Mouse (Mus musculus) CD8-positive naive resting alpha-beta T cell, adult 2 months (primary cell): ENCODE data around the gene Foxk1.

ENCODE experiments used
- DNase-seq, 2 experiments: peaks; one replicate each; pipeline ENCODE4 v3.0.0; 2022; ENCODE audit warnings: low read depth in 2 of 2, low spot score in 2 of 2

The Foxk1 gene

DNA sequence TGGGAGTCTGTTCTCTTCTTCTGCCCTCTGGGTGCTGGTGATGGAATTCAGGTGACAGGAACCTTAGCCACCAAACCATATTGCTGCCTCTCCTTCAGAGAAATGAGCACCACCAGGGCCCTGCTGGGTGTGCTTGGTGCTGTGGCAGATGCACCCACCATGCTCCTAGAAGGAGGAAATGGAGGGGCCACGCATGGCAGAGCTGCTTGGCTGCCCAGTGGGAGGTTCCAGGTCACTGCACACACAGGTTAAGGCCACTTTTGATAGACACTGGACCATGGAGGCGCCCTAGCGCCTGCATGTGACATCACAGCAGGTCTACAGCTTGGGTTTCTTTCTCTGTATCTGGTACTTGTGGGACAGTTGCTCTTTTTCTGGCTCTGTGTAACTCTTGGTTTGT, 15.8 kb downstream of the Foxk1 start:
- no peak for DNase-seq

DNA sequence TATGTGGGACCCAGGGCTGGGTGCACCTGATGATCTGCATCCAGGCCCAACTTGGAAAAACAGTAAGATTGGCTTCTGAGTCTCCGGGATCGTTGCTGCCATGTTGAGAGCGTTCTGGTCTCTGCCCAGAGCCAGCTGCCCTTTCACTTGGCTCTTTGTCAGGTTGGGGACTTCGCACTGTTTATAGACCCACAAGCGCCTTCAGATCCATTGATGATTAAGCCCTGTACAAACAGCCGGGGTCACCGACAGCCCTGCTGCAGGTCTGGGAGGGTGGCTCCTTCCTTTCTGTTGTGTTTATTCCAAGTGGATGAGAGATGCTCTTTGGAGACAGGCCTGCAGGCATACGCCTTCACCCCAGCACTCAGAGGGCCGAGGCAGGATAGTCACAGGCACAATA, 16.6 kb downstream of the Foxk1 start:
- no peak for DNase-seq

DNA sequence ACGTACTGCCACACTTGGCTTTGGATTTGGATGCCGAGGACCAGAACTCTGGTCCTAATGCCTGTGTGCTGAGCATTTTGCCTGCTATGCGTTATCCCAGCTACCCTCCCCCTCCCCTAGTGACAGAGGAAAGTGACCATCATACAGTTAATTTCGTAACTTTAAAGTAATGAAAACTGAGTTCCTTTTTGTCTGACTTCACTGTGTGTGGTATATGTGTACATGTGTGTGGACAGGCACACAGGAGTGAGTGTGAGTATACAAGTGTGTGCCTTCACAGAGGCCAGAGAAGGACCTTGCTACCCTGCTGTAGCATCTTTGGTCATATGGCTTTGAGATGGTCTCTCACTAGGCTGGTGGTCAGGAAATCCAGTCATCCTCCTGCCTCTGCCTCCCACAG, 17.1 kb downstream of the Foxk1 start:
- no peak for DNase-seq

DNA sequence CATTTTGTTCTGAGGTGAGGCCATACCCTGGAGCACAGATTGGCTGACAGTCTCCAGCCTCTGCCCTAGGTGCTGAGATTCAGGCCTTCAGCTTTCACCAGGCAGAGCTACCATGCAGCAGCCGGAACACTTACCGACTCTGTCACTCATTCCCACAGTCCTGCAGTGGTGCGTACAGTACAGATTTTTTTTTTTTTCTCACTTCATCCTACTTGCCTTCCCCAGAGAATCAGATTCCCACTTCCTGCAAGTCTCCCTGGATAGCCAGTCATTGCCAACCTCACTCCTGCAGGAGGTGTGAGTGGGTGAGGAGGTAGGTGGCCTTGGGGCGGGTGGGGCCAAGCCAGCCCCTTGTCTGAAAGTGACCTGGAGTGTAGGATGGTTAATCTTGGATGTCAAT, 19.0 kb downstream of the Foxk1 start:
- DNase-seq = no peak

DNA sequence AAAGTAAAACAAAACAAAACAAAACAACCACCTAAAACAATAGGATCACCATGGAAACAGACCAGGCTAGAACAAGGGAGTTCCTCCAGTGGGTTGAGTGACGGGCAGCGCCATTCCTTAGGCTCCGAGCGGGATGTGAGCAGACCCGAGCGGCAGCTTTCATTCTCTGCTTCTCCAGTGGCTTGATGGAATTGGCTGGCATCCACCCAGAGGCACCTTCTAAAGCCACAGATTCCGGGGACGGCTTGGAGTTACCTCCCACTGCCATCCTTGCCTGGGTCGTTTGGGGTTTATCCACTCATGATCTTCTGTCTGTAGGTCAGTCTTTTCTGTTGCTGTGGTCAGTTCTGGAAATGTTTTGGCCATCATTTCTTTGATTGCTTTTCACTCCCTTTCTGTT, 19.6 kb downstream of the Foxk1 start:
- DNase-seq = no peak

DNA sequence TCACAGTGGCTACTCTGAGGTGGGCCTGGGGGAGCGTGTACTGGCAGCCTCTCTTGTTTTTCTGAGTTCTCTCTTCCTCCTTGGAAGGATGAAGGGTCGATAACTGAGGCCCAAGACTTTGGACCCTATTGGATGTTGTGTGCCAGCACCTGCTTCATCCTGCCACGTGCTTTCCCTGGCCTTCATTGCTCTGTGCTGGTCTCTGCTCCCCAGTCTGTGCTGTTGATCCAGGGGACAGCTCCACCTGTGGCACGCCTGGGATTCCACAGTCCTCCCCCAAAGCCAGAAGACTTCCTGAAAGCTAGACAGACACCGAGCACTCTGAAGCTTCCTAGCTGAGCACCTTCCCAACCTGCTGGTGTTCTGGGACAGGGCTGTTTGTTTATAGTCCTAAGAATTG, 20.6 kb downstream of the Foxk1 start:
- DNase-seq = no peak

DNA sequence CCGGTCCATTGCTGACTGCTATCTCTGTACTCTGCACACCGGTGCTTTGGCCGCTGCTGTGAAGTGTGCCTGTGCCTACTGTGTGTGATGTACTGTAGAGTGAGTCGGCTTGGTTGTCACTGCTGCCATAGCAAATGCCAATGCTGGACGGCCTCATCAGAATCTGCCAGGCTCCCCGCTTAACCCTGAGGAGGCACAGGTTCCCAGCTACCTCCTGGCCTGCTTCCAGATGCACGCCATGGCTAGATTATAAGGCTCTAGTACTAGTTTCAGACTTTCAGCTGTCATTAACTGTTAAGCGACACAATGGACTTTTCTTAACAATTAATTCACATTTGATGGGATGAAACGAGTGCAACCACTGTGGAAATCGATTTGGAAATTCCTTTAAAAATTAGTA, 21.8 kb downstream of the Foxk1 start:
- DNase-seq = no peak

DNA sequence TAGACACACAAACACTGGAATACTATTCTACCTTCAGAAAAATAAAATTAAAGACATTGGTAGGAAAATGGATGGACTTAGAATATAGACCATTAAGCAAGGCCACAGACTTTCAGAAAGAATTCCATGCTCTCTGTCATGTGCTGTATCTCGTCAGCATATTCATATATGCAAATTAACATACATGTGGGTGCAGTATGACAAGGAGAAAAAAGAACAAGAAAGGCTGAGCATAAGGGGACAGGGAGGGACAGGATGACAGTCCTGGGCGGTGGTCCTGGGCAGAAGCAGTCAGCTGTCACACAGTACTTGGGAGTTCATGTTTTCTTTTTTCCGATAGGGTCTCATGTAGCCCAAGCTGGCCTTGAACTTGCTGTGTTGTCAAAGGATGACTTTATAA, 22.4 kb downstream of the Foxk1 start:
- no peak for DNase-seq

DNA sequence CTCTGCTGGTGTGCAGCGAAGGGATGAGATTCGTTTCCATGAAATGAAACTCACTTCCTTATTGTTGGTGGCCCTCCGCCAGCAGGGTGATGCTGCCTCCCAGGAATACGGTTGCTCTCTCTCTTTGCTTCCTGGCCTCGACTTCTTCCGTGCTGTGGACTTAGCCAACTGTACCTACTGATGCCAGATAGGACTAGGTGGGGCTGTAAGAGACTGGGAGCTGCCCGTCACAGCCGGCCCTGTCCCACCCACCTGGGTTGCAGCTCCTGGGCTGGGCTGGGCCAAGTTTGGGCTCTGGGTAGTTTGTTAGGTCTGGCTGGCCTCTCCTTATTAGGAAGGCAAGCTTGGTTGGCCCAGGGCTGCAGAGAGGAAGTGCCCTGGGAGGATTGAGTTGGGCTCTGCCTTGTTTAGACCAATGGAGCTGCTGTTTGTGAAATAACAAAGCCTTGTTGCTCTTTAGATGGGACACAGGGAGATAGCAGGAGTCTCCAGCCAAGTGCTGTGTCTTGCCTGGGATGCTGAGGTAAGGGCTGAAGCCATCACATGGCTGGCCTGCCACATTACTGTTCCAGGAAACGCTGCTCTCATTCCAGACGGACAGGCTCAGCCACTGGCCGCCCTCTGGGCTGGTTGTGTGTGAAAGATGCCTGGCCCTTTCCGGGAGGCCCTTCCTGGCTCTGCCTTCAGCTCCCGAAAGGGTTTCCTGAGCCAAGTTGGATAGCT, 23.5 kb downstream of the Foxk1 start:
- no peak for DNase-seq

DNA sequence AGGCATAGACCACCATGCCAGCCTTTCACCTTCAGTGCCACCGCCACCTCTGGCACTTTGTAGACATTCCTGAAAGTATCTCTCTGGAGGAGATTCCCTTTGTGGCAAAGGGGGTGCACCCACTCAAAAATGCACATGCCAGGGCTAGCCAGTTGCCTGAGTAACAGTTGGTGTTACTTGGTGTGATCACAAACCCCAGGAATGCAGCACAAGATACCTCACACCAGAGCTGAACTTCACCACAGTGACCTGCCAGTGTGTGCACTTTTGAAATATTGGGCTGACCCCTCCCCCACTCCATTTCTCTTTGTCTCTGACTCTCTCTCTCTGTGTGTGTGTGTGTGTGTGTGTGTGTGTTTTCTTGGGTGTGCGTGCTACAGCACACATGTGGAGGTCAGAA, 25.2 kb downstream of the Foxk1 start:
- no peak for DNase-seq

DNA sequence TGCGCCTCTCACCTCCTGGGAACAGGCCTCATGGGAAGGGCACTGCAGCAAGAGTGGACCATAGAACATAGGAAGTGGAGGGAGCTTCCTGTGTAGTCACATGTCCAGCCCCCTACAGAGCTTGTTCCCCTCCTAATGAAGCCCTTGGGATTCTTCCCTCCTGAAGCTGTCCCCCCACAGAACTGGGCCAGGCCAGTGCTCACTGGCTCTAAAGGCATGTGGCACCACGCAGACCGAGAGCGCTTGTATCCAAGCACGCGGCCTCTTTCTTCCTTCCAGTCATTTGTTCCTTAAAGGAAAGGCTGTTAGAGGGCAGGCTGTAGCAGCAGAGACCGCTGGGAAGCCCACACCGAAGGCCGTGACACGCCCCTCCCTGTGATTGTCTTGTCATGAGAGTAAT, 26.6 kb downstream of the Foxk1 start:
- DNase-seq = no peak

DNA sequence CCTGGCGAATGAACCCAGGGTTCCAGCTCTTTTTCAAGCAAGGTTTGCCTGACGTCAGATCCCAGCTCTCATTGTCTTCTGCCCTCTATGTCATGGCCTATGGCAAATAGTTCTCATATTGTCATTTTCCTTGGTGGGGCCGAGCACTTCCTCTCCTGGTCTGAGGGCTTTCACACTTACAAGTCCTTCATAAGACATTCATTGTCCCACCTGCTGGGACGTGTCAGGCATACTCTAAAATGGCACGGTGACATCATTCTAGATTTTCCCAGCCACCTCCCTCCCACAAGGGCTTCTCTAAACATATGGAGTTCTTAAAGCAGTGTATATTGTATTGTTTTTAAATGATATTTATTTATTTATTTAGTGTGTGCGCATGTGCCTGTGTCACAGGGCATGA, 27.4 kb downstream of the Foxk1 start:
- no peak for DNase-seq

DNA sequence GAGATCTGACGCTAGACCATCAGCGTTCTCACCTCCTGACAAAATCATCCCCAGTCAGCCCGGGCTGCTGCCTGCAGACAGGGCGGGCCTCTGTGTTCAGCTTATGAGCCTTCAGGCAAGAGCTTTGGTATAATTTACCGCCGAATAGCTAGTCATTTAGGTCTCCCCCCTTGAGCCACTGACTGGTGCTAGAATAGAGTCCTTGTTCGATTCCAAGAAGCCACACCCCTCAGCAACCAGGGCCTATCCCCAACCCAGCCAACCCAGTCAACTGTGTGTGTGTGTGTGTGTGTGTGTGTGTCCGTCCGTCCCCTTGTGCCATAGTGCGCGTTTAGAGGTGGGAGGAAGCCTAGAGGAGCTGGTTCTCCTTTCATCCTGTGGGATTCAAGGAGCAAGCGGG, 29.7 kb downstream of the Foxk1 start:
- no peak for DNase-seq

DNA sequence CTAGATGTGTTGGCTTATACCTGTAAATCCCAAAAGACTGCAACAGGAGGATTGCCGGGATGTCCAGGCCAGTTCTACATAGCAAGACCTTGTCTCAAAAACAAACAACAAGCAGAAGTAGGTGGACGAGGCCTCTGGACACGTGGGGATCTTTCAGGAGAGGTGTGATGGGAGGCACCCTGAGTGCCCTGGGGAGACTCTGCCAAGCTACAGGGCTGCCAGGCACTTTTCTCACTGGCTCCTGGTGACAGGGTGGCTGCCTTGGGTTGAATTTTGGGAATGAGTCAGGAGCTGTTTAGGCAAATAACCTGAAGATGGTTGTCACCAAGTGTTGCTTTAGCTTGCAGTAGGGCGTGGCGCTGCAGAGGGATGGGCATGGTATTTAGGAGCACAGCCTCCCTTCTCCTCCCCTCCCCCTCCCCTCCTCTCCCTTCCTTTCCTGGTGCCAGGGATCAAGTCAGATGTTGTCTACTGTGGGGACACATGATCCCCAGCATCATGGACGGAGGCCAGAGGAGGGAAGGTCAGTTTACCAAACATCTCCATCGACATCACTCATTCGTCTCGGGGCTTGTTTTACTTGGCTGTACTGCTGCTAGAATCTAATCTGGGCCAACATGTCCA, 30.6 kb downstream of the Foxk1 start:
- no peak for DNase-seq

DNA sequence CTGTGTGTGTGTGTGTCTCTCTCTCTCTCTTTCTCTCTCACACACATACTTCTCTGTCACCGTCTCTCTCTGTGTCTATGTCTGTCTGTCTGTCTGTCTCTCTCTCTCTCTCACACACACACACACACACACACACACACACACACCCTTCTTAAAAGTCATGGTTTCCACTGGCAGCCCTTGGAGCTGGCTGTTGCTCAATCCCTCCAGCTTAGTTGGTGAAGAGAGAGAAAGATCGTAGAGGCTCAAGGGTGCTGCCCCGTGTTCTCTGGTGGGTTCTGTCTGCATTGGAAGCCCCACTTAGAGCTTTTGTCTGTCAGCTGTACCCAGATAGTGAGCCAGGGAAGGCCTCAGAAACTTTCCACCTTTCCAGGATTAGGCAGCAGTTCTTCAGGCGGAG, 31.4 kb downstream of the Foxk1 start:
- DNase-seq = no peak

DNA sequence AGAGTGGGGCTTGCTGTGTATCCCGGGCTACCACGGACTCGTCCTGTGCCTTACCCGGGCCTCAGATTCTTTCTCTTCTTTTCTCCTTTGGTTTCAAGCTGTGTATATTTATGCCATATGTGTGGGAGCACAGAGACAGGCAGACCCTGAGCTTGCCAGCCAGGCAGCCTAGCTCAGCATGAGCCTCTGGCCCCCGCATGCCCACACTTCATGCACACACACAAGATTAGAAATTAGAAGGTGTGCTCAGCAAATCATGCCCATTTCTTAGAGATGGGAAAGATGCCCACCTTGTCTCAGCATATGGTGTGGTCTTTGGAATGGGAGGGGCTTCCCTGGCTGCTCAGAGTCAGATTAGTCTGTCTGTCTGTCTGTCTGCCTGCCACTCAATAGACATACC, 32.8 kb downstream of the Foxk1 start:
- no peak for DNase-seq

DNA sequence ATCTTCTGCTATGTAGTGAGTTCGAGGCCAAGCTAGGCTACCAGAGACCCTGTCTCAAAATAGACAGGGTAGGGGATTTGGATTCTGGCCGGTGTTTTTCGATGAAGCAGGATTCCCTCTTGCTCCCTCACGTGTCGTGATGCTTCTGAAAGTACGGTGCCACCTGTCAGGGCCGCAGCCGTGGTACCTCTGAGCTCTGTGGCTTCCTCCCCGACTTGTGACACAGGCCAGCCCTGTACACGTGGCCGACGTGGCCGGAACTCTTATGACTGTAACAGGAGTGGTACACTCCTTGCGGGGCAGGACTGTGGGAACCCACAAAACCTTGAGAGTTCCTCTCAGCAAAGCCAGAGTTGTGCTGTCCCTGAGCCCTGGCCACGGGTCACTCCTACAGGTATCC, 34.4 kb downstream of the Foxk1 start:
- peak in 1 of 2 experiments; percentile 24 for DNase-seq

DNA sequence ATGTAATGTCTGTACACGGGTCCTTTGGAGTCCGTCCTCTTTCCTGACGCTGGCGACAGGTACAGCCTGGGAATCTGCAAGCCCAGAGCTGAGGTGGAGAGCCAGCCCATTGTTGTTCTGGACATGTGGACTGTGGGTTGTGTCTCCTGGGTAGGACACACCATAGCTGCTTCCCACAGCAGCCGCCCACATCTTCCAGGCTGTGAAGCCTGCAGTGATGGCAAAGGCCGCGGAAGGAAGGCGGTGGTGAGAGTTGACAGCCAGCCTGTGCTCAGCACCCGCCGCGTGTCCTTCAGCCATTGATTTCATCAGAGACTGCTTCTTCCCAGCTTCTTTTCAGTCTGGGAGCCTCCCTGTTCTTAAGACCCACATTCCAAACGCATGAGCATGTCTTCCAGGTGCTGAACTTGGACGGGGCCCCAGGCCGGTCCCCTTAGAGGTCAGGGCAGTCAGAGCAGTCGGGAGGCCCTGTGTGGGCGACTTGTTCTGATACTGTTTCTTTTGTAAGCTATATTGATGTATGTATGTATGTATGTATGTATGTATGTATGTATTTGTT, 37.2 kb downstream of the Foxk1 start:
- DNase-seq = no peak

DNA sequence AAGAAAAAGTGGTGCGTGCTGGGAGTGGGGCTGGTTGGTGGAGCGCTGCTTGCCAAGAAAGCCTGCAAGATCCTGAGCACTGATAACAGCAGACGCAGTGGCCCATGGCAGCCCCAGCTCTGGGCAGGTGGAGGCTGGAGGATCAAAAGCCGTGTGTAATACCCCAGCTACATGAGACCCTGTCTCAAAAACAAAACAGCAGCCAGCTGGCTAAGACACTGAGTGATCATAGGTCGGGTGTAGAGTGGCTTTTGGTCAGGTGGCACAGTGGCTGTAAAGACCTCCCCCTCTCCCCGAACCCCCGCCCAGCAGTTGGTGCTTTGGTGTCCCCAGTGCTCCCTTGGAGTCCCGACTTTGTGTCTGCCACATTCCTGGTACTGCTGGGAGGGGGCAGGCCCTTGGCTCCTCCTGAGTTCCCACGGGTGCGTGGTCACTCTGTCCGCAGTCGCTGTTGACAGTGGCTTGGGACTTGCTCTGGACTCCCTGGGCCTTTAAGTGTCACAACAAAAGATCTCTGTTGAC, 38.7 kb downstream of the Foxk1 start:
- peak; percentile 36 to 38 for DNase-seq

DNA sequence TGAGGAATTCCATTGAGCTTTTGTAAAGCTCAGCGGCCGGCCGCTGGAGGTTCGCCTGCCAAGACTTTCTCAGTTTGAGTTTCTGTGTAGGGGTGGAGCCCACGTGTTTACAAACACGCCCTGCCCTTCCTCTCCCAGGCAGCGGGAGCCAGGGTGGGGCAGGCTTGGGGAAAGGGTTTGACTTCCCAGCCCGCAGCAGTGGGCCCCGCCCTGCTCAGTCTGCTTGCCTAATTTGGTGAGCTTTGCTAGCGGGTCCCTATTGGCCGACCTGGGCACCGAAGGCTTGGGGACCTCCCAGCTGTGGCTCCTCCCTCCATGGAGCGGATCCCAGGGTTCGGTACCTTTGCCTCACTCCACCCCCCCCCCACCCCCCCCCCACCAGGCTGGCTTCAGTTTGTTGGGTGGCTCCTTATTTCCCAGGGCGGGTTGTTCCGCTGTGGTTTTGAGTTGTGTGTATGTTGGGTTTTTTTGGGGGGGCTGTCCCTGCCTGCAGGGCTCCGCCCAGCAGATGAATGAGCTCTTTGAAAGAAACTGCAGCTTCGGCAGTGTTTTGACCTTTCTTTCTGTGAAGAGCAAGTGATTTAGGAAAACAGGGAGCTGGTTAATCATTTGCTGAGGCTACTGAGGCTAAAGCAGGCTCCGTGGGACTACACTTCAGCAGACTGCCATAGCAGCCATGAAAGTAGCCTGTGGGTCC, 39.3 kb downstream of the Foxk1 start:
- DNase-seq = peak; percentile 84 to 86

DNA sequence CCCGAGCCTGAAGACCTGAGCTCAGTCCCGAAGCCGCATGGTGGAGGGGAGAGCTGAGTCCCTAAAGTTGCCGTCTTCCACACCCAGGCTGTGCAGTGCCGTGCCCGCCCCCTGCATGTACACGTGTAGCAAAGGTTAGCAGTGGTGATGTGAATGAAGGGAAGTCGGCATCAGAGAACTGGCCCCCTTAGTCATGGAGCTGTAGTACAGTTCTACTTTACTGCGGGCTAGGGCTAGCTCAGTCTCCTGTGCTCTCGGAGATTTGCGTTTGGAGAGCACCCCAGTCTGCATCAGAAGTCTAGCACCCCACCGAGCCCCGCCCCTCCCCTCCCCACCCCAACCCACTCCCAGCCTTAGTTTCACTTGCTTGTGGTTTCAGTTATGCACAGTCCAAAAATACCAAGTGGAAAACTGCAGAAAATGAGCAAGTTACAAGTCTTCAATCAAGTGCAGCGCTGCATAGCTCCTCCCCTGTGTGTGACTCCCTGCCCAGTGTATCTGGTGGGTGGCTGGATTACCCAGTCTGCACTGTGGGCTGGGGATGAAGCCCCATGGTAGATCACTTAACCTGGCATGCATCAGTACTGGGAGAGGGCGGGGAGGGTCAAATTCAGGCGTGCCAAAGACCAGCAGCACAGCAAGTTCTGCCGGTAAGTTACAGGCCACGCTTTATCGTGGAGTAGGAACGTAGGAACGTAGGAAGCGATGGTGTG, 40.2 kb downstream of the Foxk1 start:
- peak; percentile 31 to 33 for DNase-seq
